Mouse (Mus musculus) limb, embryonic 13.5 days (tissue): ENCODE results near the gene Lrrc31. TPM values are rescaled to one million over a fixed set of nuclear protein-coding genes. Genes with fewer than 3 reads are reported as not detected.

Experiments used
- ATAC-seq: fragments of 200-750 bp; cut with Nextera tagmentation; 2 replicates; pipeline ENCODE4 v1.8.0; 2017; ENCODE audit warnings: low read depth, moderate number of reproducible peaks, moderate TSS enrichment; ENCODE audit not compliant: low FRiP score
- H3K27ac ChIP-seq: fragments of 300-500 bp; sonication (generic); 2 replicates; pipeline ENCODE4 v1.5.1; 2015; ENCODE audit warnings: inconsistent platforms, mild to moderate bottlenecking, moderate library complexity
- H3K27me3 ChIP-seq: fragments of 300-500 bp; sonication (generic); 2 replicates; pipeline ENCODE4 v1.6.1; 2015; ENCODE audit warnings: mild to moderate bottlenecking, inconsistent platforms
- H3K36me3 ChIP-seq: fragments of 300-500 bp; sonication (generic); 2 replicates; pipeline ENCODE4 v1.6.1; 2015; ENCODE audit warnings: inconsistent platforms, mild to moderate bottlenecking, moderate library complexity
- H3K4me1 ChIP-seq: fragments of 300-500 bp; sonication (generic); 2 replicates; pipeline ENCODE4 v1.6.1; 2015; ENCODE audit warnings: inconsistent platforms
- H3K4me2 ChIP-seq: fragments of 300-500 bp; sonication (generic); replicated peaks from 2 replicates; pipeline ENCODE4 v1.6.1; 2015; ENCODE audit warnings: inconsistent platforms, mild to moderate bottlenecking, moderate library complexity
- H3K4me3 ChIP-seq: fragments of 300-500 bp; sonication (generic); 2 replicates; pipeline ENCODE4 v1.5.1; 2015; ENCODE audit warnings: moderate library complexity, mild to moderate bottlenecking, inconsistent platforms
- H3K9ac ChIP-seq: fragments of 300-500 bp; sonication (generic); 2 replicates; pipeline ENCODE4 v1.6.1; 2015; ENCODE audit warnings: mild to moderate bottlenecking, inconsistent platforms
- H3K9me3 ChIP-seq: fragments of 300-500 bp; sonication (generic); 2 replicates; pipeline ENCODE4 v1.6.1; 2016; ENCODE audit warnings: inconsistent platforms
- WGBS: fragments of 180-500 bp; shearing (Covaris S2); methylation state at CpG from one replicate; pipeline ENCODE4 v1.1.7; 2015; 5-methylcytosine and 5-hydroxymethylcytosine counted together
- polyA plus RNA-seq: library from polyadenylated mRNA; unstranded; fragments of >200 nt; fragmentation: Nextera tagmentation; extraction: Ambion mirVana; gene quantifications from 2 replicates; pipeline ENCODE4 v1.2.1, GENCODE M21; 2015

Lrrc31 gene
- polyA plus RNA-seq, 1 experiment from 2014 or later, result not detected

DNA sequence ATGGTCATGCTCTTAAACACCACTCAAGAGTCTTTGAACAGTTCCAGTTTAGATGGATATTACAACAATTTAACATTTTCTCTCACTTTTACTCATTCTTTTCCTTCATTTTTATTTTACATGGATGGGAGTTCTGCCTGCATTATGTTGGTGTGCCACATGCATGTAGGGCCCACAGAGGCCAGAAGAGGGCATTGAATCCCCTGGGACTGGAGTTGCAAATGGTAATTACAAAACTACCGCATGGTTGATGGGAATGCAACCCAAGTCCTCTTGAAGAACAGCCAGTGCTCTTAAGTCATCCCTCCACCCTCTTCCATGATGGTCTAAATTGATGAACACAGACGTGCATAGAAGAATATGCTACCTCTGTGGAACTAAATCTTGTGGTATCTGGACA is 22.8 kb upstream of the Lrrc31 start:
- no peak overlapping the region for H3K4me2 ChIP-seq
- H3K27ac ChIP-seq, result no peak overlapping the region
- H3K27me3 ChIP-seq, result no peaks in the 10 kb centered on the region
- no peaks in the 10 kb centered on the region for H3K9me3 ChIP-seq
- no peak overlapping the region for H3K9ac ChIP-seq
- H3K4me3 ChIP-seq, result no peak overlapping the region
- no peaks in the 10 kb centered on the region for H3K4me1 ChIP-seq
- WGBS, result 90% methylated on average over 2 of the region's 2 CpGs
- H3K36me3 ChIP-seq, result no peaks in the 10 kb centered on the region
- ATAC-seq, result no peak

DNA sequence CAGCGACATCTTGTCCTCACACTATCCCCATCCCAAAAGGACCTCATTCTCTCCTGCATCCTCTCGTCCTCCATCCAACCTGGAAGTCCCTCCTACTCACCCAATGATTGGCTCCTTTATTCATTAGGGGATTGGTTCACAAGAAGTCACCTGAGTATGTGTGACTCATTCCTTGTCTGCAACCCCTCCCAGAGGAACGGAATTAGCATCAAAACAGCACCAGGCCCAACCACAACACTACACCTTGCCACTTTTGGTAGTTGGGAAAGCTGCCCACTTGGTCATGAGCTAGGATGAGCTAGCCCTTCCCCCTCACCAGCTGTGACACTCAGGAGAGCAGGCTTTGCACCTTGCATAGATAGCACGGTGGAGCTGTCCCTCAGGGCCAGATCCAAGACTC is 22.4 kb upstream of the Lrrc31 start:
- WGBS, result 83% methylated on average over 4 of the region's 4 CpGs
- no peak for ATAC-seq
- no peak overlapping the region for H3K4me2 ChIP-seq
- no peak overlapping the region for H3K4me3 ChIP-seq
- H3K4me1 ChIP-seq, result no peaks in the 10 kb centered on the region
- no peaks in the 10 kb centered on the region for H3K27me3 ChIP-seq
- H3K9me3 ChIP-seq, result no peaks in the 10 kb centered on the region
- no peak overlapping the region for H3K27ac ChIP-seq
- no peak overlapping the region for H3K9ac ChIP-seq
- H3K36me3 ChIP-seq, result no peaks in the 10 kb centered on the region

DNA sequence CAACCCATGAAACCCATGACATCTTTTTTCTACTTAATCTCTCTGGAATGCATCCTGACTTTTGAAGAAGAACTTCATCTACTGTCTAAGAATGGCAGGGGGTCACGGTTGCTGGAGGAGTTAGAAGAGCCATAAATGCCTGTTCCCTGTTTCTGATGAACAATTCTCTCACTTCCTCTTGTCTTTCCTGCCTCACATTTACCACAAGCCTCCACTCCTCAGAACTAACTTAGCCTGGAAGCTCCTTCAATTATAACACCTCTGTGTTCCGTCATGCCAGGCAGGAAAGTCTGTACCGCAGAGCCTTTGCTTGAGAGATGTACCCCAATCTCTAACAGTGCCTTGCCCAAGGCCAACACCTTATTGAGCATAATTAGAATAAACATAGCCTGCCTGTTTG is 19.0 kb upstream of the Lrrc31 start:
- no peak overlapping the region for H3K4me3 ChIP-seq
- no peak for ATAC-seq
- H3K4me2 ChIP-seq, result no peak overlapping the region
- no peaks in the 10 kb centered on the region for H3K36me3 ChIP-seq
- H3K27me3 ChIP-seq, result no peaks in the 10 kb centered on the region
- no peaks in the 10 kb centered on the region for H3K9me3 ChIP-seq
- WGBS, result 84% methylated on average over 3 of the region's 3 CpGs
- H3K9ac ChIP-seq, result no peak overlapping the region
- H3K4me1 ChIP-seq, result no peaks in the 10 kb centered on the region
- no peak overlapping the region for H3K27ac ChIP-seq

DNA sequence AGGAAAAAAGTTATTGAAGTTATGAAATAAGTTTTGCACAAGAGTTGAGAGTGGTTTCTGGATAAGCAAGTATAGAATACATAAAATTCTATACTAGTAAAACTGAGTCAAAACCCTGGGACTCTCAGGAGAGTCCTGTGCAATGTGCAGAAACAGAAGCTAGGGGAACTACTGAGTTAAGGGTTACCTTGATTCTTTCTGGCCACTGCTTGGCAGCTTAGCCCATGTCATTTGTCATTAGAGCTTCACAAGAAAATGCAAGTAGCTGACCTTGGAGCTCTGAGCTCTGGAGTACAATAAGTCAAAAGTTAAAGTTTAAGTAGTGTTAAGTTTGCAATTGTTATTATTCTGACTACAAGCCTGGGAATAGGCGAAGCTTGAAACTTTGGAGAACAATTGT is 13.7 kb upstream of the Lrrc31 start:
- 90% methylated on average over 1 of the region's 1 CpGs for WGBS
- no peak for ATAC-seq
- H3K27me3 ChIP-seq, result no peaks in the 10 kb centered on the region

DNA sequence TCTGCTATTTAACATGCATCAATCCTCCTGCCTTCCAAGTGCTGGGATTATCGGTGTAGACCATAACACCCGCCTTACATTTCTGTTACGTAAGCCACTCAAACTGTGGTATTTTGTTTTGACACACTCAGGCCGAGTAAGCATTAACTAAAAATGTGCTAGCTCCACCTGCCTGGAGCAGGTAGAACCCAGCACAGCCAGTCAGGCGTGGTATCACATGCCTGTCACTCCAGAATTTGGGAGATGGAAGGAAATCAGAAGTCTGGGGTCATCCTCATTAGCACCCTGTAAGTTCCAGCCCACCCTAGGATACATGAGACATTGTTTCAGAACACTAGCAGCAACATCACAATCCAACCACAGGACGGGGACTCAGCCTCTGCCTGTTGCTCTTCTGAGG is 10.5 kb upstream of the Lrrc31 start:
- ATAC-seq, result no peak
- no peak overlapping the region for H3K9ac ChIP-seq
- no peak overlapping the region for H3K27ac ChIP-seq
- H3K4me2 ChIP-seq, result no peak overlapping the region
- H3K27me3 ChIP-seq, result no peaks in the 10 kb centered on the region
- WGBS, result 80% methylated on average over 6 of the region's 6 CpGs
- H3K9me3 ChIP-seq, result no peaks in the 10 kb centered on the region
- H3K4me1 ChIP-seq, result no peaks in the 10 kb centered on the region
- no peaks in the 10 kb centered on the region for H3K36me3 ChIP-seq
- no peak overlapping the region for H3K4me3 ChIP-seq

More for the DNA sequence above, 13.7 kb upstream of the Lrrc31 start:
- Histone ChIP-seq H3K27ac (no peak overlapping the region), H3K4me3 (no peak overlapping the region), H3K4me2 (no peak overlapping the region), H3K9me3 (no peaks in the 10 kb centered on the region), H3K9ac (no peak overlapping the region), H3K4me1 (no peaks in the 10 kb centered on the region), H3K36me3 (no peaks in the 10 kb centered on the region)

DNA sequence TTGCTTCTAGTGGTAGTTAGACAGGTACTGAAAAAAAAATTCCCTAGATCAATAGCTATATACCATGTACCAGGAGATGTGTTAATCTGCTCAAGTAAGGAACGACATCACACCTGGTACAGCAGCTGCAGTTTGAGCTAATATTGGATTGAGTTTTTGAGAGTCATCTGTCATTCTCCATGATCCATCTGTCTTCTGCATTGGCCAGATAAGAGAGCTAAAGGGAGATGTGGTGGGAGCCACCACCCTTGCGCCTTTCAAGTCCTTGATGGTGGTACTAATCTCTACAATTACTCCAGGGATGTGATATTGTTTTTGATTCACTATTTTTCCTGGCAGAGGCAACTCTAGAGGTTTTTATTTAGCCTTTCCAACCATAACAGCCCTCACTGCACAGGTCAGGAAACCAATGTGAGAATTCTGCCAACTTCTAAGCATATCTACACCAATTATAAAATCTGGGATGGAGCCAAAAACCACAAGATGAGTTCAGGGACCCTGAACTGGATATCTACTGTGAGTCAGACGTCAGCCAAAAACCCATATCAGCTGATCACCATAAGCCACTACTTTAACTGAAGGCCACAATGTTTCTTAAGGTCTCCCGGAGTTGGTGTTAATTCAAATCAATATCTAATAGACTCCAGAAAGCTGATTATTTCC is 7.1 kb upstream of the Lrrc31 start:
- Histone ChIP-seq H3K27ac (no peak overlapping the region), H3K36me3 (no peaks in the 10 kb centered on the region), H3K9me3 (no peaks in the 10 kb centered on the region), H3K4me2 (no peak overlapping the region), H3K27me3 (no peaks in the 10 kb centered on the region), H3K4me3 (no peak overlapping the region), H3K9ac (no peak overlapping the region), H3K4me1 (no peaks in the 10 kb centered on the region)
- WGBS, result 80% methylated on average over 4 of the region's 4 CpGs
- no peak for ATAC-seq

DNA sequence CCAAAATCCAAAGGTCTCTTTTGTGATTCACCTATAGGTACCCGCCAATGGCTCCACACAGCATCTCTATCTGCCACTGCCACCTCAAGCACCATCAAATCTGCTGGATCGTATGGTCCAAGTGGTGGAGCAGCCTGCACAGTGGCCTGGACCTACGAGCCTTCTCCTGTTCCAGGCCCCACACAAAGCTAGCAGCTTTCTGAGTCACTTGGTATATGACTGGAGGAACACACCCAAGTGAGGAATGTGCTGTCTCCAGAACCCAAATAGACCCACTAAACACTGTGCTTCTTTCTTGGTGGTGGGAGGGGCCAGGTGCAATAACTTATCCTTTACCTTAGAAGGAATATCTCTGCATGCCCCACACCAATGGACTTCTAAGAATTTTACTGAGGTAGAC is 6.3 kb upstream of the Lrrc31 start:
- H3K4me1 ChIP-seq, result no peaks in the 10 kb centered on the region
- no peaks in the 10 kb centered on the region for H3K36me3 ChIP-seq
- H3K4me3 ChIP-seq, result no peak overlapping the region
- 86% methylated on average over 3 of the region's 3 CpGs for WGBS
- no peak overlapping the region for H3K9ac ChIP-seq
- no peak for ATAC-seq
- H3K27me3 ChIP-seq, result no peaks in the 10 kb centered on the region
- no peaks in the 10 kb centered on the region for H3K9me3 ChIP-seq
- no peak overlapping the region for H3K27ac ChIP-seq
- no peak overlapping the region for H3K4me2 ChIP-seq

DNA sequence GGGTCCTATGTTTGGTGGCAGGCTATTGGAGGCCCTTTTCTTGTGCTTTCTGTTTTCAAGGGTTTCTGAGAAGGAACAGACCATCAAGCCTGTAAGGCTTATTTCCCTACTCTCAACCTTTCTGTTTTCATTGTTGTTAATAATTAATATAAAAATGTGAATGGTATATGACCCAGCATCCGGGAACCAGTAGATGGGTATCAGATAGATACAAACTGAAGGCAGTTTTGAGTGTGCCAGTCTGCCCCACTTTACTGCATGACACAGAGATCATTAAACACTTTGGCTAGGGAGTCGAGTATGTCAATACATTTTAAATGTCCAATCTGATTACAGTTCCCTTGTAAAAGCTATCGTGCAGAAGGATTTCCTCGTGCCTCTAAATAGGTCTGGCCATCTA is 1.8 kb downstream of the Lrrc31 start:
- Histone ChIP-seq H3K27me3 (no peaks in the 10 kb centered on the region), H3K4me3 (no peak overlapping the region), H3K9me3 (no peaks in the 10 kb centered on the region), H3K36me3 (no peaks in the 10 kb centered on the region), H3K4me1 (no peaks in the 10 kb centered on the region), H3K27ac (no peak overlapping the region), H3K4me2 (no peak overlapping the region), H3K9ac (no peak overlapping the region)
- 51% methylated on average over 4 of the region's 4 CpGs for WGBS
- ATAC-seq, result no peak

DNA sequence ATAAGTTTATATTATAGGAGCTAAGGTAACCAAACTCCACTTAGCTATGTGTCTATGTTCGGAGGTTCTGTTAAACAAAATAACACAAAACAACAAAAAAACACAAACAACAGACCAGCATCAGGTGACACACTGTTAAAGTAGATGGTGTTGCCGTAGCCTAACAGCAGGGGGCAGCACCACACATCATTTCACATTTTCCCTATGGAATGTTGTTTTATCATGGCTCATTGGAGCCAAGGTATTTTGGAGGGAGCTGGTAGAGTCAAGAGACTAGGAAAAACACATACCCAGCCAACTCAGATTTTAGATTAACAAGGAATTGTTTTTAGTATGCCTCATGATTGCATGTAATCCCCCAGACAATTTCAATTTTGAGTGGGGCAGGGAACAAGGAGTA is 3.3 kb downstream of the Lrrc31 start:
- Histone ChIP-seq H3K36me3 (no peaks in the 10 kb centered on the region), H3K27me3 (no peaks in the 10 kb centered on the region), H3K4me2 (no peak overlapping the region), H3K4me3 (no peak overlapping the region), H3K27ac (no peak overlapping the region), H3K4me1 (peaks cover 5% of the 10 kb centered on the region; the same call in 1 of the 2 replicates), H3K9ac (no peak overlapping the region), H3K9me3 (no peaks in the 10 kb centered on the region)
- no peak for ATAC-seq
- 8% methylated on average over 2 of the region's 2 CpGs for WGBS

DNA sequence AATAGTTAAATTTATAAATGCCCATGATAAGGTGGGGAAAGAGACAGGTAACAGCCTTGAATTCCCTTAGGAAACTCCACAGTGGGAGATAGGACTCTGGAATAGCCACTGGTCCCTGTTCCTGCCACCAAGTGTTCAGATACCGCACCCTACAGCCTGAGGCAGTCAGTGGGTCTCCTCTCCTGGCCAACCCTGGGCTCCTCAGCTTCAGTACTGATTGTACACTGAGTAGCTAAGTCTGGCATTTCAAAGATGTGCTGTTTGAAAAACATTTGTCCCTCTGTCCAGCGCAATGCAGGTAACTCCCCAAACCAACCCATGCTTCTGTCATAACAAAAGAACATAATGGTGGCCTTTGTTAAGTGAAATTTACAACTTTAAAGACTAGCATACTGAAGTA is 4.0 kb downstream of the Lrrc31 start:
- Histone ChIP-seq H3K9me3 (no peaks in the 10 kb centered on the region), H3K36me3 (no peaks in the 10 kb centered on the region), H3K9ac (no peak overlapping the region), H3K4me1 (peaks cover 5% of the 10 kb centered on the region; the same call in 1 of the 2 replicates), H3K27ac (no peak overlapping the region), H3K4me3 (no peak overlapping the region), H3K27me3 (no peaks in the 10 kb centered on the region), H3K4me2 (no peak overlapping the region)
- 90% methylated on average over 2 of the region's 2 CpGs for WGBS
- no peak for ATAC-seq

DNA sequence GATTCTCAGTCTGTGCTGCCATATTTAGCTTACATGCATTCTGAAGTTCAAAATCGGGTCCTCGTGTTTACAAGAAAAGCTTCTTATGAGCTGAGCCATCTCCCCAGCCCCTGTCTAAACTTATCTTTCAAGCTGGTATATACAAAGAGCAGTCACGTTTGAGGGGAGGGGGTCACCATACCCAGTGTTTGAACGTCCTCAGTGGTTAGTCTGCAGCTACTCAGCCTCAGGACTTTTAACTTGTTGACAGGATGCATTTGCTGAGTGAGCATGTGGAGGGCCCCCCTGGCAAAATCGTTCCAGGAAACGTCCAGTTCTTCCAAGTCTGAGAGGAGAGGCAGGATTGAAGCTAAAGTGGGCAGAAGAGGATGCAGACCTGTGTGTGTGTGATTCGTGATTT is 8.7 kb downstream of the Lrrc31 start:
- Histone ChIP-seq H3K9me3 (no peaks in the 10 kb centered on the region), H3K4me1 (peaks cover 5% of the 10 kb centered on the region; the same call in 1 of the 2 replicates), H3K9ac (no peak overlapping the region), H3K4me3 (no peak overlapping the region), H3K4me2 (no peak overlapping the region), H3K36me3 (no peaks in the 10 kb centered on the region), H3K27ac (no peak overlapping the region), H3K27me3 (no peaks in the 10 kb centered on the region)
- WGBS, result 61% methylated on average over 7 of the region's 7 CpGs
- no peak for ATAC-seq

DNA sequence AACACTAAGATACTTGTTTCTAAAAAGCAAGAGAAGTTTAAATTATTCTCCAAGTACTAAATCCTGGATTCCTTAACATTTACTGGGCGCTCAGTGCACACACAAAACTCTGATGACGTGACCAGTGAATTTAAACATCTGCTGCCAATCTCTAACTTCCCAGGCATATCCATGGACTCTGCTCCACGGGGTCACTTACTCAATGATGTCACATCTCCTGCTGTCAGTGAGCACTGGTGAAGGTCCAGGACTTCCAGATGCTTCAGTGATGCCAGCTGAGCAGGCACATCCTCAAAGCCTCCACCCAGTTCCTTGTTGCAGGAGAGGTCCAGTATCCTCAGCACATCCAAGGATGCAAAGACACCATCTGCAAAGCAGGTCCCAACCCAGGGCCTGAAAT is 12.4 kb downstream of the Lrrc31 start:
- Histone ChIP-seq H3K27ac (no peak overlapping the region), H3K9ac (no peak overlapping the region), H3K9me3 (no peaks in the 10 kb centered on the region), H3K4me1 (peaks cover 2% of the 10 kb centered on the region; the same call in 1 of the 2 replicates), H3K4me3 (no peak overlapping the region), H3K27me3 (no peaks in the 10 kb centered on the region), H3K36me3 (no peaks in the 10 kb centered on the region), H3K4me2 (no peak overlapping the region)
- WGBS, result 70% methylated on average over 3 of the region's 3 CpGs
- no peak for ATAC-seq

DNA sequence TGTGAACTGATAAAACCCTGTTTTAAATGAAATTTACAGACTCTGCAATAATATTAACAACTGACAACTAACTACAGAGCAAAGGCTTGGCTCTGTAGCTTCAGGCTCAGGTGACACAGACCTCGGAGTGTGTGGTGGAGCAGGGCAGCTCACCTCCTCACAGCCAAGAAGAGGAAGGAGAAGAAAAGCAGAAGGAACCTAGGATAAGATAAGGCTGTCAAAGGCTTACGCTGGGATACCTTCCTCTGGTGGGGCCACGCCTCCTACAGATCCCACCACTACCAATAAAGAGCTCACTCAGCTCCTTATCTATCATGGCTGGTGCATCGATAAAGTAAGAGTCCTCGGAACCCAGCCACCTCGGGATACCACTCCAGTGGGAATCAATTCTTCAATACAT is 16.5 kb downstream of the Lrrc31 start:
- no peaks in the 10 kb centered on the region for H3K27me3 ChIP-seq
- H3K4me2 ChIP-seq, result no peak overlapping the region
- no peak overlapping the region for H3K27ac ChIP-seq
- no peaks in the 10 kb centered on the region for H3K9me3 ChIP-seq
- WGBS, result 83% methylated on average over 6 of the region's 6 CpGs
- no peaks in the 10 kb centered on the region for H3K4me1 ChIP-seq
- H3K4me3 ChIP-seq, result no peak overlapping the region
- no peaks in the 10 kb centered on the region for H3K36me3 ChIP-seq
- H3K9ac ChIP-seq, result no peak overlapping the region
- ATAC-seq, result no peak
